Mouse (Mus musculus) kidney, postnatal 4 days (tissue): ENCODE results near the gene Il2ra.

Experiments used
- DNase-seq, 2 experiments: peaks; one replicate each; pipeline ENCODE4 v3.0.0; 2021; ENCODE audit warnings: mixed read lengths in 2 of 2

Gene Il2ra

DNA sequence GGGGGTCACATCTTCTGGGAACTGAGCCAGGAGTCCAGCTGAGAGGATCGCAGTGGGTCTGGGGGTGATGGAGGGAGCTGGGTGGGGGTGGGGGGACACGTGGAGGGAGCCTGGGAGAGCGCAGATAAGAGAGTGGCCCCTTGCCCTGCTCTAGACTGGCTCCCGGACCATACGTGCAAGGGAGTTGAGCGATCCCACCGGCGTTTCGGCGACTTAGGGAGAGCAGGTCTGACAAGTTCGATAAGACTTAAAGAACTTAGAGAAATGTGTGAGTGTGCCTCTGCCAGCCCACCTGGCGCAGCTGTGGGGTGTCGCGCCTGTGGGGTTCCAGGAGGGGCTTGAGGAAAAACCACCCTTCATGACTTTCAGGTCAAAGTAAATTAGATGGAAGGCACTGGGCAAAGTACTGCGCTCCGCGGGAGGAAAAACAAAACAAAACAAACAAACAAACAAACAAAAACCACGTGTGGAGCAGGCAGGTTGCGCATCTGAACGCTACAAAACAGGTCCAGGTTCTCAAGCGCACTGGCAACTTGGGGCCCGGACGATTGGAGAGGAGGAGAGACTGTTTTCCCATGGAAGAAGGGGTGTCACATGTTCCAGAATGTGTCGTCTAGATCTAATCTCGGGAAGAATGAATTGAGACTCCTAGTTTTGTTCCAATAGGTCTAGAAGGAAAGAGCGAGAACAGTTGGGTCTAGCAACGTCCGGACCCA, 63.6 kb downstream of the Il2ra start:
- DNase-seq = peak in 1 of 2 experiments; percentile 17

DNA sequence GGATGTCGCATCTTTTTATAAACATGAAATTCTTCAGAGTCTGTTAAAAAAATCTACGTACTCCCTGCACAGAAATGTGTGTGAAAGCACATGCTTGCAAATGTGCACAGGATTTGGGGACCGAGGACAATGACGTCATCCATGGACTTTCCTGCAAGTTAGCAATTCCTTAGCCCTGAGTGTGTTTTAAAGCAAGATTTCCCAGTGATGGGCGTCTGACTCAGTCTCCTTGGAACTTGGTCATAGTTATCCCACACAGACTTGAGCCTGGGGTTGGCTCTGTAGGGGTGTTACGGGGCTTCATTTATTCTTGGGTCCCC, 64.1 kb downstream of the Il2ra start:
- DNase-seq = no peak

DNA sequence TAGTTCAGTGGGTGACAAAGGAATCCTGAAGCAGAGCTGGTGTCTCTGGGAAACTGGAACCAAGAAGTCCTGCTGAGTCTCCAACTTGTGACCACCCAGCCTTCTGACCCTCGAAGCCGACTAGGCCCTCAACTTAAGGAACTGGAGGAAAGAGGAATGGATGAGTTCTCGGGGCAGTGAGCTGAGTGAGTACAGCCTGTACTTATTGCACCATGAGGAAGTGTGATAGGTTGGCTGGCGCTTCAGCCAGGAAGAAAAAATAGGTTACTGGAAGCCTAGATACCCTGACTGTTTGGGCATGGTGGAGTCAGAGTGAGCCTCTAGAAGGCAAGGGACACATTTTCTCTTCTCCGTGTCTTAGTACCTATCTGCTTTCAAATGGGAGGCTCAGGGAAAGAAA, 65.9 kb downstream of the Il2ra start:
- no peak for DNase-seq

DNA sequence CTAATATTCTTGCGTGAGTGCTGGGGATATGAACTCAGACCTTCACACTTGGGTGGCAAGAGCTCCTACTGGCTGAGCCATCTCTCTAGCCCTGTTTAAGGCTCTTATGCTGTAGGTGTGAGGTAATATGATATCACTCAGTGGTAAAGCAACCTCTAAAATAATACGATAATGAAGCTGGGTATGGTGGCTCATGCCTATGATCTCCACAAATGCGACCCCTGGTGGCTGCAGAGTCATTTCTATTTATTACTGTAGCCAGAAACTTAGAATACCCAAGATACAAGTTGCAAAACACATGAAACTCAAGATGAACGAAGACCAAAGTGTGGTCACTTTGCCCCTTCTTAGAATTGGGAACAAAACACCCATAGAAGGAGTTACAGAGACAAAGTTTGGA, 67.5 kb downstream of the Il2ra start:
- DNase-seq = peak; percentile 59 to 65

DNA sequence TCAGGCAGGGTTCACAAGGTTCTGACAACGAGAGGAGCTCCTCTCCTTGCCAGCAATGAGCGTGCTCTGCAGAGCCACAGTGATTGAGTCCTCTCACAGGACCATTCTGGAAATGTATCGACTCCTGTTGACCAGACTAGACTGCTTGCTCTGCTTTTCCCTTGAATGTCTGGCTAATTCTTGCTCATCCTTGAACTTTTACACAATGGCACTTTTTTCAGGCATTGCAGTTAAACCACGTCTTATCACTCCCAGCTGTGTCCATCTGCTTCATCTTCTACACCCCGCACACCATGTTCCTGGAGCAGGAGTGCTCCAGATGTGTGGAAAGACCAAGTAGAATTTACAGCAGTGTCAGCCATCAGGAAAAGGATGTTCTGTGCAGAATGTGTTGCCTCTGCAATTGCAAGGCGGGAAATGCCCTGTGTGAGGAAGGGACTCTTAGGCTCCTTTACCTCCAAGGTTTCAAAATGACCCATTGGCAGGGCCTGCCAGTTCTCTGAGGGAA, 69.9 kb downstream of the Il2ra start:
- no peak for DNase-seq

DNA sequence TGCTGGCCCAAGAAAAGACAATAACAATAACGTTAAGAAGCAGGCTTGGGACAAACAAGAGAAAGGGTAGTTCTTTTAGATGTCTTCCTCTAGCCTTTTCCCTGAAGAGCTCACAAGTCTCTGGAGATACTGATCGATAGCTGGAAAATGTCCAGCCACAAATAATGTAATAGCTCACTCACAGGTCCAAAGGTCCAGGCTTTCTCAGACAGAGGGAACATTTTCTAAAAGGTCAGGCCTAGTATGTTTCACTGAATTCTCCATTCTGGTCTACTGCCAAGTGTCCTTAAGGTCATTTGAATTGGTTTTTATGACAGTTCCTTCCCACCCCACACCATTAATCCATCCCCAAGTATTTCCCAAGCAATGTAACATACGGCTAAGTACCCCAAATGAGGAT, 70.4 kb downstream of the Il2ra start:
- no peak for DNase-seq

DNA sequence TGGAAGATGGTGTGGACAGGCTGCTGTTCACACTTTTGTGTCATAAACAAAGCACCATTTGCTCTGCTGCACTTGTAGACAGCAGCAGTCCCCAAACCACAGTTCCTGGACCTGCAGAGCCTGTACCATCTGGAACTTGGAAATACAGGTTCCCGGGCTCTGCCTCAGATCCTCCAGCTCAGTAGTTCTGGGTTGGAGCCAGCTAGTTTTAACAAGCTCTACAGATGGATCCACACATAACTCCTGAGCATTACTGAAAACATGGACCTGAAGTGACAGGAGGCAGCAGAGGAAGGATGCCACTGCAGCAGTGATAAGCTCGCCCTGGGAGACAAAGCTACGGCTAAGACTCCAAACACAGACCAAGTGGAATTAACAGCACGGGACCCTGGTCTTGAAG, 71.9 kb downstream of the Il2ra start:
- DNase-seq = no peak

DNA sequence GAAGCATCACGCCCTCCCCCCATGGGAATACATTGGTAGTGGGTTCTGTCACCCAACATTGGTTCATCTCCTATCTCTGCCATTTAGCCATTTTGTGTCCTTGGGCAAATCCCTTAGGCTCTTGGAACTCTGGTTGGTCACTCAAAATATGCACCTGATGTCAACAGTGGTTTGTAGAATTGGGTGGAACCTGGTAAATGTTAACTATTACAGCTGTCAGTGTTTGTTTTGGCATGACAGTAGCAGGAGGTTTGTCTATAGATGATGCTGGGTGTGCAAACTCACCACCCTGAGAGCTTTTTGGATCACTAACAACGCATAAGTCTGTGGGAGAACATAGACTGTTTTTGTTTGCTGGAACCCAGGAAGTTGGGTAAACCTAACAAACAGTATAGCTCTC, 76.0 kb downstream of the Il2ra start:
- no peak for DNase-seq

DNA sequence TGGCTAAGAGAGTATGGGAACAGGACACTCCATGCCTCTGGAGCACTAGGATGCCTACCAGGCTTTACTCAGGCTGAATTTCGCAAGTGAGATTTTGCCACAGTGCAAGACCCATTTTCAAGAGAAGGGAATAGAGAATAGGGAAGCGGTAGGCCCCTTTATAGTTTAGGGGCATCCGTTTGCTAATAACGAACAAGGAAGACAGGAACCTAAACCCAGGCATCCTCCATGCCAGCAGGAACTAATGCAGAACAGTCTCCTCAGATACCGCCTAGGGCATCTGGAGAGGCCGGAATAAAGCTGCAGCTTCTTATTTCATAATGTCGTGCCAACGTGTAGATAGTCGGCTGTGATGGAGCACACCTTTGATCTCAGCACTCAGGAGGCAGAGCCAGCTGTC, 80.0 kb downstream of the Il2ra start:
- no peak for DNase-seq

DNA sequence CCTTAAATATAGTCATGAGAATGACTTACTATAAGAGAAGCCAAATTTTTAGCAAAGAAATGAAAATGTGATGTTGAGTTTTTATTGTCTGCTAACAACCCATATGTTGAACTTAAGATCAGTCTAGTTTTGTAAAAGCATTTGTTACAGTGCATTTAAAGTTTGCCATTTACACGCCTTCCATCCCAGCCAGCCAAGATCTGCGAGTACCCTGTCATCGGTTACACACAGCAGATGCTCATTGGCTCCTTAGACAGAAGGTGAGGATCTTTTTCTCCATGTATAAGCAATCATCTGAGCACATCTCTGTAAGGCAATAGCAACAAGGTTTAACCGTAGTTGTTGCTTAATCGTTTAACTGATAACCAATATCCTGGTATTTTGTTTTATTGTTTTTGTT, 85.0 kb downstream of the Il2ra start:
- no peak for DNase-seq

DNA sequence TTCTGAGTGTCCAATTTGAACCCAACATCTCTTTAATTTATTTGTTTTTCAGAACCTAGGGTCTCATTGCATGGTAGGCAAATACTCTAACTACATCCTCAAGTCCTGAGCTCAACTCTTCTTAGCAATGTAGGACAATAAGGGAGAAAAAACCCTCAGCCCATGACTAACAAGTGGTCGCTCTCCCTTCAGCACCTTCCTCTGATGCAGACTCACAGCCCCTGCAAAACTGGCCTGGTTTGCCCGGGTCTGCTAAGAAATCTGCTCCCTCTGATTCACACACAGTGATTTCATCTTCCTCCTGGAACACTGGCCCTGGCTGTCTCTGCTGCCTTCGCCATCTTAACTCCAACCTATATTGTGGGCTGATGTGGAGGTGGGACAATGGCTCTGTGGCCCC, 86.5 kb downstream of the Il2ra start:
- DNase-seq = peak; percentile 10 to 20

DNA sequence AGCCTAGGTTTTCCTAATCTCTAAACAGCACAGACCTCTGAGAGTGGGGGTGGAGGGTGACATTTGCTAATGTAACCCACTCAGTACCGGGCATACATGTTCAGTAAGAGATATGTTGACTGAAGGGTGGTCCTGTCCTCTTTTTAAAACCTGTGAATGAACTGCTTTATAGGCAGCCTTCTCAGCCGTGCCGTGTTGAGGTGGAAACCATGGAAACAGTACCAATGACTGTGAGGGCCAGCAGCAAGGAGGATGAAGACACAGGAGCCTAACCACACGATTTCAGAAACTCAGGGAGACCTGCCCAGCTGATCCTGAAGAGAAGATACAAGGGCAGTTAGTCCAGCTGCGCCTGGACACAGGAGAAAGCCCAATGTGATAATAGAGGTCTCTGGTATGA, 90.4 kb downstream of the Il2ra start:
- no peak for DNase-seq

DNA sequence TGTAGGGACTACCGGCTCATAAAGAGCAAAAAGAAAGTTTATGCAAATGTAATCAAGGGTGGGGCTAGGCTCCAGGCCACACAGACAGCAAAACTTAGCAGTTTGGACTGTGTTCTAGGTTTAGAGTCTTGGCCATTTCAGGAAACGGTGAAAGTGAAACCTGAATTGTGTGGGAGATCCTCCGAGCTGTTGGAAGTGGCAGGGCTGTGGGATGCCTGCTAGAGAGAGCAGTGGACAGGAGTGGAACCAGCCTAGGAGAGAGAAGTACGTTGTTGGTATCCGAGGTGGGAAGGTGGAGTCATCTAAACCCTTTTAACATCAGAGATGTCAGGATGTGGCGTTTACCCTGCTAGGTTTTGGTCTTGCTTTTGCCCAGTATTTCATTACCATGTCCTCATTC, 93.2 kb downstream of the Il2ra start:
- DNase-seq = no peak

DNA sequence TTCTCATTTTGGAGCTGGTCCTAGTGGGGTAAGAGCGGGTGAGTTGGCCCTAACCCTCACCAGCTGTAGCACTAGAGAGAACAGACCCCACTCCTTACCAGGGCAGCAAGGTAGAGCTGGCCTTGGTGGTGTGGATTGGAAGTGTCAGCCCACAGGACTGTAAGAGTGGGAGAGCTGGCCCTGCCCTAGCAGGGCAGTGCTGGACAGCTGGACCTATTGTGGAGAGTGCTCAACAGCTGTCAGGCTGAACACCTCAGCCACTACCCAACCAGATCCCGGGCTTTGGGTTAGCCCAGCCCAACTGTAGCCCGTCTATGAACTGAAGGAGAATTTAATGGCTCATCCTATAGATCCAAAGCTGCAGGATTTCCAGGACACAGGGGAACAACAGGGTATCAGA, 96.2 kb downstream of the Il2ra start:
- no peak for DNase-seq

DNA sequence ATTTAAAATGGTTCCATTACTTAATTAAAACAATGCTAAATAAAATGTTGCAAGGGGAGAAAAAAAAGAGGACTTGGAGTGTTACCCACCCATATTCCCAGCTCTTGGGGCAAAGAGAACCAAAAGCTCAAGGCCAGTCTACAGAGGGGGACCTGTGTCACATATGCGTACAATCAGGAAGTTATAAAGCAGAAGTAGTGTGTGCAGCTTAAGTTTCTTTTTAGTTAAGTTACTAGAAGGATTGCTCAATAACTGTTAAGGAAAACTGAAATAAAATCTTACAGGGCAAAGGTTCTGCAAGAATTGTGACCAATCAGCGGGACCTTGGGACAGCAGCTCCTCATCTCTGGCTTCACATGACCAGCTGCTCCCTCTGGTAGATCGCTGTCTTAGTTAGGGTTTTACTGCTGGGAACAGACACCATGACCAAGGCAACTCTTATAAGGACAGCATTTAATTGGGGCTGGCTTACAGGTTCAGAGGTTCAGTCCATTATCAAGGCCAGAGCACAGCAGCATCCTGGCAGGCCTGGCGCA, 97.0 kb downstream of the Il2ra start:
- no peak for DNase-seq
